Mouse (Mus musculus) lung, postnatal 0 days (tissue): ENCODE measurements at regions not wholly inside any gene's neighbourhood (a gene's known extent, or its start where the extent isn't known, plus 50 kb on each side); places are given as distances from the start of the nearest gene placed in this dataset.

Source experiments
- CTCF ChIP-seq: IDR thresholded peaks from 2 replicates; pipeline ENCODE4 v1.5.1; 2016; ENCODE audit warnings: antibody characterized with exemption, mild to moderate bottlenecking
- EP300 ChIP-seq: IDR thresholded peaks from 2 replicates; pipeline ENCODE4 v1.6.1; 2016; ENCODE audit warnings: antibody characterized with exemption, mild to moderate bottlenecking, control low read depth

GRCm38 (mm10) chr3:39952103-39952502 lies 579.0 kb upstream of the Intu start:
- TF ChIP-seq CTCF (no peak), EP300 (no peak)
